Mouse (Mus musculus) forebrain, embryonic 13.5 days (tissue): ENCODE measurements at regions not wholly inside any gene's neighbourhood (a gene's known extent, or its start where the extent isn't known, plus 50 kb on each side); places are given as distances from the start of the nearest gene placed in this dataset.

Experiments used
- ATAC-seq: fragments of 200-750 bp; cut with Nextera tagmentation; 2 replicates; pipeline ENCODE4 v1.8.0; 2017
- H3K27ac ChIP-seq: fragments of 300-500 bp; sonication (generic); 2 replicates; pipeline ENCODE4 v1.5.1; 2015; ENCODE audit warnings: inconsistent platforms, mild to moderate bottlenecking, moderate library complexity
- H3K27me3 ChIP-seq: fragments of 300-500 bp; sonication (generic); 2 replicates; pipeline ENCODE4 v1.6.1; 2015; ENCODE audit warnings: mild to moderate bottlenecking, inconsistent platforms
- H3K36me3 ChIP-seq: fragments of 300-500 bp; sonication (generic); 2 replicates; pipeline ENCODE4 v1.6.1; 2015; ENCODE audit warnings: mild to moderate bottlenecking, inconsistent platforms; ENCODE audit not compliant: poor library complexity, severe bottlenecking
- H3K4me1 ChIP-seq: fragments of 300-500 bp; sonication (generic); 2 replicates; pipeline ENCODE4 v1.6.1; 2015; ENCODE audit warnings: inconsistent platforms
- H3K4me2 ChIP-seq: fragments of 300-500 bp; sonication (generic); 2 replicates; pipeline ENCODE4 v1.6.1; 2015; ENCODE audit warnings: inconsistent platforms, mild to moderate bottlenecking, moderate library complexity
- H3K4me3 ChIP-seq: fragments of 300-500 bp; sonication (generic); 2 replicates; pipeline ENCODE4 v1.5.1; 2015; ENCODE audit warnings: mild to moderate bottlenecking, inconsistent platforms
- H3K9ac ChIP-seq: fragments of 300-500 bp; sonication (generic); 2 replicates; pipeline ENCODE4 v1.6.1; 2015; ENCODE audit warnings: mild to moderate bottlenecking, inconsistent platforms
- H3K9me3 ChIP-seq: fragments of 300-500 bp; sonication (generic); replicated peaks from 2 replicates; pipeline ENCODE4 v1.6.1; 2016; ENCODE audit warnings: inconsistent platforms
- WGBS: fragments of 180-500 bp; shearing (Covaris S2); methylation state at CpG from one replicate; pipeline ENCODE4 v1.1.7; 2015; 5-methylcytosine and 5-hydroxymethylcytosine counted together

DNA sequence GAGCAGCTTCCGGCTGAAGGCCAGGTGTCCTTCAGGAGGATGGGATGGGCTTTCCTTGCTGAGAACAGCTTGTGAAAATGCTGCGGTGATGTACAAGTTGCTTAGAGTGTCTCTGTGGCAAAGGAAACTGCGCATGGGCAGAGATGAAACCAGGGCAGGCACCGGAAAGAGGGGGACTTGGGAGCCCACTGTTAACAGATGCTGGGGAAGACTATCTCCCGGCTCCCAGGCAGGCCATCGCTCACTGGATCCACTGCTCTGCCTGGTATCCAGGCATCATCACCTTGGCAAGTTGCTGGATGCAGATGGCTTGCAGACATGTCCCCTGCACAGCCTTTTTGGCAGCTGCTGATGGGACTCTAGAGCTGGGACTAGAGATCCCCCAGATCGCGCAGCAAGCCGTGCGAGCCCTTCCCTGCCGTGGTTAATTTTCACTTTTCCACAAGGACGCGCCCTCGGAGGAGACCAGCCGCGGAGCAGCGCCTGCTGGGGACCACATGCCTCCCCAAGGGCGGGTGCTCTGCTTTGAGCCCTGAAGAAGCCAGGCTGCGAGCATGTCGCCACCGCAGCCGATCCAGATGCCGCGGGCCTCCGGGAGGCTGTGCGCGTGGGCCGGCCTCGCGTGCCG lies 234.4 kb downstream of the Opa1 start:
- Histone ChIP-seq H3K4me3 (peak overlapping the region; percentile 61), H3K36me3 (no peaks in the 10 kb centered on the region), H3K4me1 (peaks cover 26% of the 10 kb centered on the region), H3K27ac (peak overlapping the region; percentile 83), H3K9me3 (no peaks in the 10 kb centered on the region), H3K27me3 (peaks cover 9% of the 10 kb centered on the region; the same call in 1 of the 2 replicates), H3K4me2 (peak overlapping the region; percentile 97), H3K9ac (peak overlapping the region; percentile 92)
- ATAC-seq = peak; percentile 71
- WGBS = 4% methylated on average over 31 of the region's 31 CpGs

DNA sequence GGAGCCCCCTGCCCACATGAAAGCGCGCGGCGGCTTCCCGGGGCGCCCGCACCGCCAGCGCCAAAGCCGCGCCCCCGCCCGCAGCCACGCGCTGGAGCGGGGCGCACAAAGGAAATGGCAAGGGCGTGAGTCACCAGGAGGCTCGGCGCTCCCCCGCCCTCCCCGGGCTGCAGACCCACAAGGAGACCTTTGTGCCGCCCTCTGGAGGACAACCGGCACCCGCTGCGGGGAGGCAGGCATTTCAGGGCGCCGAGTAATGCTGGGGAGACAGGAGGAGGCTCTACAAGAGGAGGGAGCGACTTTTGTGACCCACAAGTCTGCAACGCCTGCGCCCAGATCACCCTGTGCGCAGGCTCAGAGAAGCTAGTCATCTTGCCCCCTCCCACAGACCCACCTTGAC lies 234.9 kb downstream of the Opa1 start:
- peak overlapping the region; percentile 92 for H3K9ac ChIP-seq
- peak; percentile 87 for ATAC-seq
- H3K4me1 ChIP-seq = peaks cover 31% of the 10 kb centered on the region
- H3K9me3 ChIP-seq = no peaks in the 10 kb centered on the region
- H3K27me3 ChIP-seq = peaks cover 9% of the 10 kb centered on the region; the same call in 1 of the 2 replicates
- 2% methylated on average over 31 of the region's 32 CpGs for WGBS
- H3K27ac ChIP-seq = peak overlapping the region; percentile 83
- H3K4me3 ChIP-seq = peak overlapping the region; percentile 61
- H3K36me3 ChIP-seq = no peaks in the 10 kb centered on the region
- H3K4me2 ChIP-seq = peak overlapping the region; percentile 97

DNA sequence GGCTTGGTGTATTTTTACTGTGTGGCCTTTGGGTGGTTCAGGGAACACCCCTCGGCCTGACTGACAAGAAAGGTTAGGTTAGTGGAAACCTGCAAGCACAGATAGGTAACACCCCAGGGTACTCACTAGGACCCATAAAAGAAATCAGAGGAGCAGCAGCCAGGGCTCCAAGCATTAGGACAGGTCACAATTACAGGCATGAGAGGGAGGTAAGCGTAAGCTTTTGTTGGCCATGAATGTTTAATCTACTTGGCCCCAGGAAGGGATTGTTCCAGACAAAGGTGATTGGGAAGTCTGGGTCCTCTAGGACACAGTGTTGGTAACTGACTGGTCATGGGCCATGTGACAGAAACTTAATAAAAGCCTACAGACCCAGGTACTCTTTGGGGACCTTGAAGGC lies 235.5 kb downstream of the Opa1 start:
- peaks cover 9% of the 10 kb centered on the region; the same call in 1 of the 2 replicates for H3K27me3 ChIP-seq
- 0 out of 2 replicates have a peak overlapping the region, but pooled peaks have one; percentile 33 for H3K27ac ChIP-seq
- peaks cover 31% of the 10 kb centered on the region for H3K4me1 ChIP-seq
- H3K9me3 ChIP-seq = no peaks in the 10 kb centered on the region
- WGBS = 61% methylated on average over 2 of the region's 2 CpGs
- no peak overlapping the region for H3K9ac ChIP-seq
- no peak for ATAC-seq
- H3K4me3 ChIP-seq = peak overlapping the region; percentile 61; the same call in 1 of the 2 replicates
- peak overlapping the region; percentile 97; the same call in 1 of the 2 replicates for H3K4me2 ChIP-seq
- H3K36me3 ChIP-seq = no peaks in the 10 kb centered on the region

DNA sequence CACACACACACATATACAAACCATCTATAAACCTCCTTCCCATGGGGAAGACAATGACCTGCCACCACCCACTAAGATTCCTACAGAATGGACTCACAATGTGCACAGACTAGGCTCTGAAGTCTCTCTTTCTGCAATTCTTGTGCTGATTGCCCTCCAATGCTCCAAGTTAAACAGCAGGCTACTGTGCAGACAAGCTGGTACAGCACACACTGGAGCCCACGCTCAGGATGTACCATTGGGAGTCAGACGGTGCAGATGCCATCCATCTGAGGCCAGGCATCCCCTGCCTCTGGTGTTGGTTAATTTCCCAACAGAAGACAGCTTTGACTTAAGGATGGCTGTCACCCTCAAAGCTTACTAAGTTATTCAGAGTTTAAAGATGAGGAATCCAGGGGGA lies 236.1 kb downstream of the Opa1 start:
- H3K27me3 ChIP-seq = peaks cover 9% of the 10 kb centered on the region; the same call in 1 of the 2 replicates
- no peak for ATAC-seq
- no peak overlapping the region; the same call in 1 of the 2 replicates for H3K27ac ChIP-seq
- no peak overlapping the region for H3K4me3 ChIP-seq
- no peaks in the 10 kb centered on the region for H3K36me3 ChIP-seq
- H3K4me1 ChIP-seq = peaks cover 31% of the 10 kb centered on the region
- H3K4me2 ChIP-seq = no peak overlapping the region
- 69% methylated on average over 2 of the region's 2 CpGs for WGBS
- H3K9ac ChIP-seq = no peak overlapping the region
- no peaks in the 10 kb centered on the region for H3K9me3 ChIP-seq

DNA sequence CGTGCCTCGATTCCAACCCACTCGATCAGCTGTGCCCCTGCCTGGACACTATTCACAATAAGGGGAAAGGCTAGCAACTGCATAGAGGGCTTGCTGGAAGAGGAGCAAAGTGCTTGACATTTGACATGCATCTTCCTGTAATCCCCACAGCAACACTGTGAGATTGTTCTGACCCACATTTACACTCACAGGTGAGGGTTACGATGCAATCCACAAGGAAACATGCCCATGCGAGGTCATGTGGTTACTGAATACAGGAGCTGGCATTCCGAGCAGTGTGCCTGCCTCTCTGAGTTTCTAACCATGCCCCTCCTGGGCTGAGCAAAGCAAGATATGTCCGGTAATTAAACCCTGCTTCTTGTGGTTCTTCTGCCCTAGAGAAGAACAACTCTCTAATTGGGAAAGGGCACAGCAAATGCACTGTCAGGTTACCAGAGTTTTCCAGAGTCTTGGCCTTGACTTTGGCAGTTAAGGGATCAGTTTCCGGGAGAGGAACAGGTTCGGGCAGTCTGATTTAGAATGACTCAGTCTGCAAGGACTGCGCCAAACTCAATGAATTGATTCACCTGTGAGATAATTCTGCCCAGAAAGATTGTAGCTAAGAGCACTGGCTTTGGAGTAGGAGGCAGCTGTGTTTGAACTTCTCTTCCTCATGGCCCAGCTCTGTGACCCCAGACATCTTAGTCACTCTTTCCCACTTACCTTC lies 236.7 kb downstream of the Opa1 start:
- H3K4me2 ChIP-seq = no peak overlapping the region
- H3K4me1 ChIP-seq = peaks cover 31% of the 10 kb centered on the region
- no peak for ATAC-seq
- H3K9me3 ChIP-seq = no peaks in the 10 kb centered on the region
- peaks cover 9% of the 10 kb centered on the region; the same call in 1 of the 2 replicates for H3K27me3 ChIP-seq
- H3K27ac ChIP-seq = no peak overlapping the region; the same call in 1 of the 2 replicates
- H3K4me3 ChIP-seq = no peak overlapping the region
- H3K36me3 ChIP-seq = no peaks in the 10 kb centered on the region
- H3K9ac ChIP-seq = no peak overlapping the region
- 83% methylated on average over 10 of the region's 10 CpGs for WGBS

DNA sequence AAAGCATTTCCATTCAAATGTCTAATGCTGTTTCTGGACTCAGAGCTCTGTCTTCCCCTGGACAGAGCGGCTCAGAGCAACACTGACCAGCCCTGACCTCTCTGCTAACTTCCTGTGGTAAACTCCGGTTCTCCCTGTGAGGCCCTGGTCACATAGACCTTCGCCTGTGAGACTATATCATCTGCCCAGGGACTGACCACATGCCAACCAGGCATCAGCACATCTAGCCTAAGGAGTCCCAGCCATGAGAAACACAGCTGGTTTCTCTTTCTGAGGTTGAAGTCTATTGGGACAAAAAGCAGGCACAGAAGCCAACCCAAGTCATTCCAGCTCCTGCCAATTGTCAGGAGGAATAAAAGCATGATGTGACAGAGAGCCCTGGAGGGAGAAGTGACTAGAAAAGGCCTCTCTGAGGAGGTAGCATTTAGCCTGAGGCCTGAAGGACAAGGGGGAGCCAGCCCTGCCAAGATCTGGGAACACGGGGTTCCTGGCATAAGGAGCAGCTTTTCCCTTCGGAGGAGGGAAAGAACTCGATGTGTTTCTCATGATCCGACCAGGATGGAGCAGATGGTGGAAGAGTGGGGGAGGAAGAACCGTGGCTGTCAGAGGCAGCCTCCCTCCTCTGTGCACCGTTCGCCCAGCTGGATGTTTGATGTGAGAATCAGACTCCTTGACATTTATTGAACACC lies 237.7 kb downstream of the Opa1 start:
- ATAC-seq = 0 out of 2 replicates have a peak, but pooled peaks have one; percentile 16
- Histone ChIP-seq H3K9me3 (no peaks in the 10 kb centered on the region), H3K9ac (no peak overlapping the region), H3K4me1 (peaks cover 31% of the 10 kb centered on the region), H3K4me3 (no peak overlapping the region), H3K27ac (peak overlapping the region; percentile 44), H3K4me2 (no peak overlapping the region), H3K27me3 (peaks cover 9% of the 10 kb centered on the region; the same call in 1 of the 2 replicates), H3K36me3 (no peaks in the 10 kb centered on the region)
- 67% methylated on average over 10 of the region's 10 CpGs for WGBS

DNA sequence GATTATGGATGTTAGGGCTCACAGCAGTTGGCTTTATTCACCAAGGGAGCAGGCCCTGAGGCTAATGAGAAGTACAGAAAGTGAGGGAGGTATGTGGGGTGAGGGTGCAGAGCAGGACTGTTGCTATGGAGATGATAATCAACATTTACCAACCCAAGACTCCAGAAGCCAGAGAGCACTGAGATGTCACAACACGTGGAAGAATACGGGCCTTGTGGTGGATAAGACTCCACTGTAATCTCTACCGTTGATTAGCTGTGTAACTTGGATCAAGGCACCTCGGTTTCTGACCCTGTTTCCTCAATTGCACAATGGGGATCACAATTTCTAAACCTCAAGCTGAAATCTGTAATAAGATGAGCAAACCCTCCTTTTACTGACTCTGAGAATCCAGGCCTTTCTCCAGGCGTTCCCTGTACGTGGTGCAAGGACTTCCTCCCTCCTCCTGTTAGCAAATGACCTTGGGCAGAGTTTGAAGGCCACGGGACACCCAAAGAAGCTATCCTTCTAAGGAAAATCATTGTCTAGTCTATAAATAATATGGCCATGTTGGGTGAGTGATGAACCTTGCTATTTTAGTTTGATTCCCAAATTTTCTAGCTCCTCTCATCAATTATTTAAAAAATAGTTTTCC lies 239.8 kb downstream of the Opa1 start:
- ATAC-seq = no peak
- no peak overlapping the region for H3K4me3 ChIP-seq
- no peaks in the 10 kb centered on the region for H3K9me3 ChIP-seq
- H3K36me3 ChIP-seq = no peaks in the 10 kb centered on the region
- no peak overlapping the region for H3K9ac ChIP-seq
- no peak overlapping the region for H3K27ac ChIP-seq
- 57% methylated on average over 7 of the region's 7 CpGs for WGBS
- H3K4me2 ChIP-seq = no peak overlapping the region
- peaks cover 21% of the 10 kb centered on the region for H3K4me1 ChIP-seq
- H3K27me3 ChIP-seq = peaks cover 9% of the 10 kb centered on the region; the same call in 1 of the 2 replicates

DNA sequence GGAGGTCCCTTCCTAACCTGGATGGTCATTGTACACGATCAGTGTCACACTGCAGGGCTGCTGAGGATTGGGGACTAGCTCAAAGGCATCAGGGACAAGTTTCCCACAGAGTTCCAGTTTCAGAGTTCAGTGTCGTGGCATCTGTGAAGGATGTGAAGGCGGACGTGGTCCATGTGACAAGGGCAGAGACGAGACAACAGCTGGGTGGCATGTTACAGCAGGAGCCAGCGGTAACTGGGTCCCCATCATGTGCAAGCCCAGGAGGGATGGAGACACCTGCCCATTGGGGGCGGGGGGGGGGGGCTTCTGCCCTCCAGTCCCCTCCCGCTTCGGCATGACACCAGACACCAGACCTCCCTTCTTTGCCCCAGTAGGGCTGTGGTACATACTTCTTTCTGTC lies 241.6 kb downstream of the Opa1 start:
- no peak overlapping the region for H3K4me2 ChIP-seq
- 75% methylated on average over 9 of the region's 9 CpGs for WGBS
- ATAC-seq = no peak
- no peak overlapping the region for H3K27ac ChIP-seq
- peaks cover 12% of the 10 kb centered on the region for H3K4me1 ChIP-seq
- no peaks in the 10 kb centered on the region for H3K9me3 ChIP-seq
- H3K36me3 ChIP-seq = no peaks in the 10 kb centered on the region
- H3K9ac ChIP-seq = no peak overlapping the region
- H3K27me3 ChIP-seq = 0 out of 2 replicates have a peak, but pooled peaks cover 4% of the 10 kb centered on the region
- H3K4me3 ChIP-seq = no peak overlapping the region

DNA sequence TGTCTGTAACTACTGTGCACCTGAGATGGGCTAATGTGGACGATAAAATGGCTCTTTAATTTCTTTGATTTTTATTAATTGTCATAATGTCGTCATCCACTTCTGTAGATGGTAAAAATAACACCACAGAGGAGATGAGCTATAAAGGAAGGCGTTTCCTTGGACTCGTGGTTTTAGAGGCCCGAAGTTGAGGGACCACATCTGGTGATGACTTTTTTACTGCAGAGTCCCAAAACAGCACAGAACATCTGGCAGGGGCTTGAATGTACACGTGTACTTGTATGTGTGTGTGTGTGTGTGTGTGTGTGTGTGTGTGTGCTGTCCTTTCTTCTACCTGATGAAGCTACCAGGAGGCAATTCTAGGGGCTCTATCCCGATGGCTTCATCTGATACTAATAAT lies 242.1 kb upstream of the Hes1 start:
- ATAC-seq = no peak
- WGBS = 89% methylated on average over 7 of the region's 7 CpGs
- Histone ChIP-seq H3K36me3 (no peaks in the 10 kb centered on the region), H3K27ac (no peak overlapping the region), H3K9ac (no peak overlapping the region), H3K27me3 (no peaks in the 10 kb centered on the region), H3K9me3 (no peaks in the 10 kb centered on the region), H3K4me2 (no peak overlapping the region), H3K4me3 (no peak overlapping the region), H3K4me1 (peaks cover 13% of the 10 kb centered on the region)

DNA sequence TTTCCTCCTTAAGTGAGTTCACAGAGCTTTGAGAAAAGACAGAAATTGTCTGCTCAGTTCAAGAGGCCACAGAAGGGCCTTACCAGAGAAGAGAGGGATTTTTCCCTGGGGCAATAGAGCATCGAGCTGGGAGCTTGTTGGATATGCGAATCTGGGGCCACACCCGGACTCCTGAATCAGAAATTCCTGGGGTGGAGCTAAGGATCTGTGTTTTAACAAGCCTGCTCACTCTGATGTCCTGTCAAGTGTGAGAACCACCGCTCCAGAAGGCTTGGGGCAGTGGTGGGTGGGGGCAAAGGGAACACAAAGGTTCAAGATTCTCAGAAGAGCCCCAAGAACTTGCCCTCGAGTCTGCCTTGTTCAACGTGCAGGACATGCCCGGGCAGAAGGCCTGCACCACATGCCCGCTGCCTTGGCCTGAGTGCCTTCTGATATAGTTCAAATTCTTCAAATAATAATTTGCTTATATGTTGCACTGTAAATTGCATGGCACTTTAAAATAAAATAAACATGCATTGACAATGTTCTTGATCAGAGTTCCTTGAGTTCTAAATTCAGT lies 241.3 kb upstream of the Hes1 start:
- no peak overlapping the region for H3K4me3 ChIP-seq
- no peak for ATAC-seq
- no peaks in the 10 kb centered on the region for H3K27me3 ChIP-seq
- no peak overlapping the region for H3K27ac ChIP-seq
- H3K9me3 ChIP-seq = peaks cover 3% of the 10 kb centered on the region
- H3K36me3 ChIP-seq = no peaks in the 10 kb centered on the region
- WGBS = 71% methylated on average over 8 of the region's 8 CpGs
- H3K4me1 ChIP-seq = peaks cover 10% of the 10 kb centered on the region
- no peak overlapping the region for H3K4me2 ChIP-seq
- no peak overlapping the region for H3K9ac ChIP-seq

DNA sequence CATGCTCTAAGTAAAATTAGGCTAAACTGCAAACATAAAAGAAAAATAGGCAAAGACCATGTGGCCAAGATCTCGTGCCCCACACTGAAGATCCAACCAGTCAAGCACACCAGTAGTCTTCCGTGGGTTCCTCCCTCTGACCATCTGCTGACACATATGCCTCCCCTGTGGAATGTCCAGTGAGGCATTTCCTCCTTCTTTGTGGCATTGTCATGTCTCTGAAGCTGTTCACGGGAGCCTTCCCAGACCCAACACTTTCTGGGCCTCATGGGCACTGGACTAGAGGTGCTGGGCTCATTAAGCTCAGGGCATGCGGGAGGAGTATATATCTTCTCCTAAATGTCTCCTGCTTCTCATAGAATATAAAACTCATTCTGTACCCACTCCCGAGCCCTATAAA lies 237.3 kb upstream of the Hes1 start:
- Histone ChIP-seq H3K9ac (no peak overlapping the region), H3K4me2 (no peak overlapping the region), H3K36me3 (no peaks in the 10 kb centered on the region), H3K4me1 (0 out of 2 replicates have a peak, but pooled peaks cover 5% of the 10 kb centered on the region), H3K4me3 (no peak overlapping the region), H3K27me3 (no peaks in the 10 kb centered on the region), H3K27ac (no peak overlapping the region), H3K9me3 (peaks cover 7% of the 10 kb centered on the region)
- ATAC-seq = no peak
- WGBS = 76% methylated on average over 5 of the region's 5 CpGs
